Mouse (Mus musculus): Measurements from ENCODE around the gene Gm9913.
A peak's percentile ranks its signal among the peaks of the same experiment; 100 is the strongest.

Gm9913 gene

GRCm38 (mm10) chr2:125496696-125497095, 8.2 kb upstream of the Gm9913 start:
- no peak for DNase-seq (ENCODE audit: low spot score)

- DNase-seq (ENCODE audit: low spot score): no peak
Measured at GRCm38 (mm10) chr2:125498216-125498615, 6.7 kb upstream of the Gm9913 start.

GRCm38 (mm10) chr2:125501526-125501925, 3.4 kb upstream of the Gm9913 start:
- no peak for DNase-seq (ENCODE audit: low spot score)

- DNase-seq (ENCODE audit: low spot score): peak; percentile 39
Measured at GRCm38 (mm10) chr2:125505746-125506315, 942 bp downstream of the Gm9913 start.

- DNase-seq (ENCODE audit: low spot score): peak; percentile 36
Measured at GRCm38 (mm10) chr2:125506316-125507054, 1.6 kb downstream of the Gm9913 start.

- DNase-seq (ENCODE audit: low spot score): no peak
Measured at GRCm38 (mm10) chr2:125507893-125508292, 3.0 kb downstream of the Gm9913 start, which contains the start of gene Fbn1. Gene Fbn1, minus strand, starts transcription at chr2:125507993.

GRCm38 (mm10) chr2:125508381-125508780, 3.5 kb downstream of the Gm9913 start:
- no peak for DNase-seq (ENCODE audit: low spot score)

- DNase-seq (ENCODE audit: low spot score): no peak
Measured at GRCm38 (mm10) chr2:125510752-125511151, 5.9 kb downstream of the Gm9913 start.

GRCm38 (mm10) chr2:125511898-125512297, 7.0 kb downstream of the Gm9913 start:
- no peak for DNase-seq (ENCODE audit: low spot score)

- no peak for DNase-seq (ENCODE audit: low spot score)
Measured at GRCm38 (mm10) chr2:125512544-125512943, 7.7 kb downstream of the Gm9913 start.

- no peak for DNase-seq (ENCODE audit: low spot score)
Measured at GRCm38 (mm10) chr2:125514391-125514790, 9.5 kb downstream of the Gm9913 start.

- DNase-seq (ENCODE audit: low spot score): no peak
Measured at GRCm38 (mm10) chr2:125515291-125516057, 10.6 kb downstream of the Gm9913 start.

- DNase-seq (ENCODE audit: low spot score): peak; percentile 16
Measured at GRCm38 (mm10) chr2:125516594-125516993, 11.7 kb downstream of the Gm9913 start.

- no peak for DNase-seq (ENCODE audit: low spot score)
Measured at GRCm38 (mm10) chr2:125525484-125525883, 20.6 kb downstream of the Gm9913 start.

GRCm38 (mm10) chr2:125526566-125526965, 21.7 kb downstream of the Gm9913 start:
- no peak for DNase-seq (ENCODE audit: low spot score)

- peak; percentile 28 for DNase-seq (ENCODE audit: low spot score)
Measured at GRCm38 (mm10) chr2:125530665-125531064, 25.8 kb downstream of the Gm9913 start.

GRCm38 (mm10) chr2:125539640-125540039, 34.8 kb downstream of the Gm9913 start:
- DNase-seq (ENCODE audit: low spot score): no peak

- DNase-seq (ENCODE audit: low spot score): no peak
Measured at GRCm38 (mm10) chr2:125540579-125540978, 35.7 kb downstream of the Gm9913 start.

GRCm38 (mm10) chr2:125541451-125541850, 36.6 kb downstream of the Gm9913 start:
- no peak for DNase-seq (ENCODE audit: low spot score)

GRCm38 (mm10) chr2:125543646-125544045, 38.8 kb downstream of the Gm9913 start:
- DNase-seq (ENCODE audit: low spot score): no peak

GRCm38 (mm10) chr2:125544986-125545385, 40.1 kb downstream of the Gm9913 start:
- no peak for DNase-seq (ENCODE audit: low spot score)

GRCm38 (mm10) chr2:125548806-125549578, 44.1 kb downstream of the Gm9913 start:
- no peak for DNase-seq (ENCODE audit: low spot score)

Measured in urinary bladder, postnatal 25 days (tissue).